ENCODE assay signal across 33 mouse cellular contexts in the genomic region with DNA sequence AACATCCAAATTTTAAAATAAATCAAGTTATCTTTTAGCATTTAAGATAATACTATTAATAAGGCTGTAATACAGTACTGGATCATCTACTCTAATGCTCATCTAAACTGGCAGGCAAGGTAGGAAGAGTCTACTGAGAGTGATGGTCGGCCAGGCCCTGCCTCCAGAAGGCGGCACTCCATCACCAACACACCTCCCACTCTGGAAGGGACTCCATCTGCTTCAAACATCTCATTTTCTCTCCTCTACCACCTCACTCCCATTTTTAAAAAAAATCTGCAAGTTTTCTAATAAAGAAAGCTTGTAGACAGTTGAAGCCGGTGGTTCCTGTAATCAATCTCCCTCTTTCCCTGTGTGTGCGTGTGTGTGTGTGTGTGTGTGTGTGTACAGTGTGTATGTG. TPM values are rescaled to one million over a fixed set of nuclear protein-coding genes. Genes with fewer than 3 reads are reported as not detected.
DNase-seq lines count a peak whose midpoint lies in the region; ATAC-seq lines count a peak whose summit lies in the region.
"Had no signal": no experiment of that assay in that cellular context is flagged by ENCODE, and none has a peak within 500 bp of the region (broad histone marks: within the 10 kb centered on the region; RNA-seq: fewer than 3 reads in every experiment).

No protein-coding gene starts in this region.

- 86% methylated on average over 4 of the region's 4 CpGs for WGBS in heart, embryonic 12.5 days

- no peak overlapping the region for H3K4me3 ChIP-seq in heart, embryonic 12.5 days
- H3K4me3 ChIP-seq: embryonic facial prominence, embryonic 13.5 days; forebrain, embryonic 10.5 days; hindbrain, embryonic 13.5 days; liver, embryonic 13.5 days; neural tube, embryonic 15.5 days had no signal

- intact Hi-C loops in left cerebral cortex, postnatal 10 days (cut with DNase I), result no loop called here

- no peak overlapping the region for H3K9ac ChIP-seq in heart, embryonic 12.5 days
- H3K9ac ChIP-seq: embryonic facial prominence, embryonic 13.5 days; hindbrain, embryonic 13.5 days; liver, embryonic 13.5 days; neural tube, embryonic 15.5 days had no signal

- no peaks in the 10 kb centered on the region for H3K36me3 ChIP-seq in heart, embryonic 12.5 days
- H3K36me3 ChIP-seq: embryonic facial prominence, embryonic 13.5 days; forebrain, embryonic 10.5 days; hindbrain, embryonic 13.5 days; liver, embryonic 13.5 days; neural tube, embryonic 15.5 days had no signal

- no peak for ATAC-seq in heart, embryonic 12.5 days (ENCODE audit: insufficient number of reproducible peaks, low FRiP score)
- ATAC-seq: forebrain, embryonic 16.5 days; intestine, embryonic 16.5 days; Patski had no signal

- H3K9me3 ChIP-seq in heart, embryonic 12.5 days (replicated peaks), result no peaks in the 10 kb centered on the region
- H3K9me3 ChIP-seq: embryonic facial prominence, embryonic 13.5 days; forebrain, embryonic 10.5 days; hindbrain, embryonic 13.5 days; liver, embryonic 13.5 days; neural tube, embryonic 15.5 days had no signal

- H3K27me3 ChIP-seq in heart, embryonic 12.5 days (replicated peaks), result no peaks in the 10 kb centered on the region; the same call in 1 of the 2 replicates
- H3K27me3 ChIP-seq: hindbrain, embryonic 13.5 days; neural tube, embryonic 15.5 days had no signal

- H3K4me1 ChIP-seq in heart, embryonic 12.5 days (replicated peaks), result peaks cover 8% of the 10 kb centered on the region

- H3K27ac ChIP-seq in heart, embryonic 12.5 days (ENCODE audit: poor library complexity, severe bottlenecking), result no peak overlapping the region
- H3K27ac ChIP-seq: embryonic facial prominence, embryonic 13.5 days; forebrain, embryonic 10.5 days; hindbrain, embryonic 13.5 days; kidney, postnatal 0 days; liver, embryonic 13.5 days; macrophage; neural tube, embryonic 15.5 days; stomach, postnatal 0 days had no signal

- H3K4me2 ChIP-seq in heart, embryonic 12.5 days, result no peak overlapping the region
- H3K4me2 ChIP-seq: heart, embryonic 11.5 days; hindbrain, embryonic 13.5 days; liver, embryonic 13.5 days; neural tube, embryonic 15.5 days had no signal

- DNase-seq in heart, adult 11 months, result peak; percentile 64
- peak; percentile 38 to 45 for DNase-seq in left cerebral cortex, adult 18-20 months (ENCODE audit: low spot score in 2 of 2)
- no peak for DNase-seq in left cerebral cortex, postnatal 10 days (ENCODE audit: extremely low spot score in 1 of 2, low spot score in 2 of 2)
- peak; percentile 39 to 51 for DNase-seq in right cerebral cortex, adult 2 months (ENCODE audit: low spot score in 2 of 2)
- no peak for DNase-seq in right cerebral cortex, postnatal 4 days
- peak; percentile 47 for DNase-seq in telencephalon, adult 2 months (ENCODE audit: low read depth, low spot score)
- no peak for DNase-seq in embryo, embryonic 11 days
- DNase-seq: adrenal gland, postnatal 10 days; cerebellum, adult 11-12 months; cerebellum, adult 9-11 months; gastrocnemius, postnatal 25 days; heart, adult 18-20 months; heart, postnatal 4 days; kidney, adult 8-10 months; kidney, postnatal 4 days; liver, embryonic 13.5 days; lung, adult 18-20 months; lung, postnatal 10 days; midbrain, embryonic 14.5 days; thymus, adult 2 months; thymus, postnatal 4 days had no signal

RNA-seq across cellular contexts. Expression of gene Klhl8, which starts 3.2 kb away (rescaled TPM):
- polyA plus RNA-seq in heart, embryonic 12.5 days (2016; fragmentation: Nextera tagmentation; extraction: Ambion mirVana), result 11.3 and 12.4 TPM in 2 replicates
- total RNA-seq in left cerebral cortex, adult 18-20 months (2021), result 10 to 100 TPM; 36.0 to 39.0 TPM
- 10 to 100 TPM; 37.8 to 40.5 TPM for total RNA-seq in left cerebral cortex, postnatal 10 days (2021)

Comparison
In these comparisons a context has a peak if more than half of its experiments do, and no peak if none do; other contexts are left out.
1. DNase-seq: peak in heart, adult 11 months (single experiment), left cerebral cortex, adult 18-20 months (2 of 2), right cerebral cortex, adult 2 months (2 of 2) and telencephalon, adult 2 months (single experiment); none in left cerebral cortex, postnatal 10 days (0 of 2), right cerebral cortex, postnatal 4 days (single experiment) and embryo, embryonic 11 days (single experiment).